Mouse (Mus musculus) heart, postnatal 0 days (tissue): Measurements from ENCODE around the gene Ext2.

Source experiments
- CTCF ChIP-seq: IDR thresholded peaks from 2 replicates; pipeline ENCODE4 v1.5.1; 2016; ENCODE audit warnings: antibody characterized with exemption, control low read depth, low read depth
- EP300 ChIP-seq: IDR thresholded peaks from 2 replicates; pipeline ENCODE4 v1.6.1; 2016; ENCODE audit warnings: antibody characterized with exemption, low read depth

- TF ChIP-seq CTCF (no peak), EP300 (no peak)
Observed at GRCm38 (mm10) chr2:93858845-93859244, 36.5 kb upstream of the Ext2 start.
